Mouse (Mus musculus) C2C12 (cell line): ENCODE data around the gene Pidd1. TPM values are rescaled to one million over a fixed set of nuclear protein-coding genes. Genes with fewer than 3 reads are reported as not detected.

Experiments
- H3K27me3 ChIP-seq: one replicate; pipeline ENCODE4 v1.6.1; 2011; ENCODE audit not compliant: control insufficient read depth, insufficient read depth, insufficient read length
- H3K36me3 ChIP-seq: one replicate; pipeline ENCODE4 v1.6.1; 2011; ENCODE audit not compliant: control insufficient read depth, insufficient read depth
- H3K4me3 ChIP-seq: one replicate; pipeline ENCODE4 v1.5.1; 2011; ENCODE audit warnings: mild to moderate bottlenecking, control low read depth; ENCODE audit not compliant: poor library complexity, insufficient read depth, severe bottlenecking
- H3K79me2 ChIP-seq: one replicate; pipeline ENCODE4 v1.6.1; 2011; ENCODE audit not compliant: control insufficient read depth, insufficient read depth
- H3K79me3 ChIP-seq: one replicate; pipeline ENCODE4 v1.6.1; 2011; ENCODE audit warnings: low read depth, control low read depth
- H3ac ChIP-seq: one replicate; pipeline ENCODE3; 2011; ENCODE audit warnings: low read depth; ENCODE audit not compliant: control insufficient read depth, insufficient read length
- CEBPB ChIP-seq: IDR thresholded peaks from one replicate; pipeline ENCODE4 v1.6.1; 2011; ENCODE audit warnings: low read depth, mild to moderate bottlenecking, control low read depth, moderate library complexity
- CTCF ChIP-seq: IDR thresholded peaks from one replicate; pipeline ENCODE4 v1.5.1; 2011; ENCODE audit not compliant: control insufficient read depth, insufficient read depth, insufficient read length
- FOSL1 ChIP-seq: IDR thresholded peaks from one replicate; pipeline ENCODE4 v1.8.0; 2011; ENCODE audit warnings: mild to moderate bottlenecking, low read length; ENCODE audit not compliant: poor library complexity, insufficient read depth, severe bottlenecking
- MAX ChIP-seq: IDR thresholded peaks from one replicate; pipeline ENCODE4 v1.6.1; 2011; ENCODE audit warnings: mild to moderate bottlenecking, control low read depth
- MYOD1 ChIP-seq: IDR thresholded peaks from one replicate; pipeline ENCODE4 v1.6.1; 2011; ENCODE audit warnings: low read depth; ENCODE audit not compliant: control insufficient read depth, insufficient read length
- MYOG ChIP-seq: IDR thresholded peaks from one replicate; pipeline ENCODE4 v1.6.1; 2011; ENCODE audit not compliant: control insufficient read depth, insufficient read length; ENCODE audit errors: extremely low read depth
- USF1 ChIP-seq: IDR thresholded peaks from one replicate; pipeline ENCODE4 v1.6.1; 2011; ENCODE audit warnings: low read depth, mild to moderate bottlenecking, control low read depth, moderate library complexity
- polyA plus RNA-seq: library from polyadenylated mRNA; unstranded; fragments of >200 nt; fragmentation: generic; extraction: Trizol; gene quantifications from one replicate; pipeline ENCODE4 v1.2.1, GENCODE M21; 2012; ENCODE audit warnings: missing spikeins

Pidd1 gene
- polyA plus RNA-seq, 1 experiment, result 9.5 TPM

DNA sequence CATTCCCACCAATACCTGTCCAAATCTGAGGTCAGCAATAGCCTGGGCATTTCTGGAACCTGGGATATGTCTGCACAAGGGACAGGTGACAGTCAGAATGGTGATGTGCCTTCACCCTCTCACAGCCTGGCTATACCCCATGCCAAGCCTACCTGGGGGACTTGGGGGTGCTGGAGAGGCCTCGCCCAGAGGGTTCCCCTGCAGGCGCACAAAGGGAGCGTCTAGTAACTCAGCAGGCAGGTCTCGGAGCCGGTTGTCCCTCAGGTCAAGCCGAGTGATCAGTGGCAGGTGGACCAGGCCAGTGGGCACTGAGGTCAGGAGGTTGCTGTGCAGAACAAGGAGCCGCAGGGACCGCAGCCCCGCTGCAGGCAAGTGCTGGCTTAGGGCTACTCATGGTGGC lies 2.4 kb downstream of the Pidd1 start:
- peaks cover 34% of the 10 kb centered on the region for H3K79me2 ChIP-seq
- peaks cover 1% of the 10 kb centered on the region for H3K79me3 ChIP-seq
- no peaks in the 10 kb centered on the region for H3K27me3 ChIP-seq
- no peak overlapping the region for H3K4me3 ChIP-seq
- H3ac ChIP-seq, result no peak overlapping the region
- H3K36me3 ChIP-seq, result peaks cover 31% of the 10 kb centered on the region
- TF ChIP-seq MAX, result no peak

DNA sequence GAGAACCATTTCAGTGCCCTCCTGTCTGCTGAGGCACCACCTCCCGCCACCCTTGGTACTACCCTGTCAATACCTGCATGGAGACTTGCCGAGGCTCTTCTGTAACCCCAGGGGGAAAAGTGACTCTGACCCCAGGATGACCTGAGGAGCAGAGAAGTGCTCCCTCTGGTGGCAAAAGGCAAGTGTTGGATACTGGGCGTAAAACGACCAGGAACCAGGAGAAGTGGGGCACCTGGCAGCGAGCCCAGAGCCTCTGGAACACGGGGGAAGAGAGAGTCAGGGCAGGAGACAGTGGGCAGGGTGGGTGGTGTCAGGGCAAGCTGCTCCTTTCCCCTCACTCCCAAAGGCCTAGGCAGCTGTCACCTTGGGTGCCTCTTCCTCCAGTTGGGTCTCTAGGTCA lies 3.2 kb downstream of the Pidd1 start:
- Histone ChIP-seq H3K4me3 (no peak overlapping the region), H3K79me2 (peaks cover 42% of the 10 kb centered on the region), H3K79me3 (peaks cover 4% of the 10 kb centered on the region), H3ac (no peak overlapping the region), H3K27me3 (no peaks in the 10 kb centered on the region), H3K36me3 (peaks cover 31% of the 10 kb centered on the region)
- no peak for TF ChIP-seq MYOD1
- no peak for TF ChIP-seq USF1
- no peak for TF ChIP-seq MYOG
- TF ChIP-seq CTCF, result peak; percentile 57

DNA sequence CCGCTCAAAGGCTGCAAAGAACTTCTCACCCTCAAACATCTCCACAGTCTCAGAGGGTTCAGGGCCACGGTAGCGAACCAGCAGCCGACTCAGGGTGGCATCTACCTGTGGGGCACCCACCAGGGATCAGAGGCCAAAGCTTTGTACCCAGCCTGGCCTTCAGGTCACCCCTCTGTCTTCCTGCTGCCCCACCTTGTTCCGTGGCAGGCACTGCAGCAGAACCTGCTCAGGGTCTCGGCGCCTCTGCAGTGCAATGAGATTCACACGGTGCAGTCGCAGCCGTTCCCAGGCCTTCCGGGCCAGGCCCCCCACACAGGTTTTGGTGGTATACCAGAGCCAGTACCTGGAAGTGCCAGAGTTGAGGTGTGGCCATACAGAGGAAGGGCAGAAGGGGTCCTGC lies 4.0 kb downstream of the Pidd1 start:
- peaks cover 31% of the 10 kb centered on the region for H3K36me3 ChIP-seq
- no peak for TF ChIP-seq FOSL1
- TF ChIP-seq CTCF, result no peak
- no peak for TF ChIP-seq MAX
- no peak for TF ChIP-seq USF1
- TF ChIP-seq CEBPB, result no peak
- TF ChIP-seq MYOD1, result no peak
- no peak for TF ChIP-seq MYOG
- peaks cover 4% of the 10 kb centered on the region for H3K79me3 ChIP-seq
- H3K79me2 ChIP-seq, result peaks cover 48% of the 10 kb centered on the region
- no peak overlapping the region for H3K4me3 ChIP-seq
- no peak overlapping the region for H3ac ChIP-seq
- H3K27me3 ChIP-seq, result no peaks in the 10 kb centered on the region

DNA sequence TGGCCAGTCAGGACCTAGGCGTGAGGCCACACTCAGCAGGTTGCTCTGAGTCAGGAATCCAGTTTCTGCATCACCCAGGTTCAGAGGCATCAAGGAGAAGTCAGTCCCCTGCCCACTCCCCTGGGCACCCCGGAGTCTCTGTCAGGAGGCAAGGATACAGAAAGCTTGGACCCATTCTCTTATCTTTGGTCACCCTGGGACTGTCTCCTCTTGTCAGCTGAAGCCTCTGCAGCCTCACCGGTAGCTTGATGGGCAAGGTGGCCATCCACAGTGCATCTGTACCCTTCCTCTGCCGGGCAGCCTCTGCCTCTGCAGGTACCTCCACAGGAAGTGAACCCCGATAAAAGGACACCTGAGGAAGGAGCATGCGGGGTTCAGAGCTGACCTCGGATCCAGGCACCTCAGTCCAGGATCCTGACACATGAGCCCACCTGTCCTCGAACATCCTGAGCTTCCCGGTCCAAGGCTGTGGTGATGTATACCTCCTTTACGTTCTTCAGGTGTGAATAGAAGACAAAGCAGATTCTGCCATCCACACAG lies 4.6 kb downstream of the Pidd1 start:
- peaks cover 54% of the 10 kb centered on the region for H3K79me2 ChIP-seq
- TF ChIP-seq CEBPB (no peak), MYOG (no peak), MYOD1 (no peak), USF1 (no peak), MAX (no peak), CTCF (no peak), FOSL1 (no peak)
- H3K36me3 ChIP-seq, result peaks cover 31% of the 10 kb centered on the region
- no peak overlapping the region for H3K4me3 ChIP-seq
- H3K27me3 ChIP-seq, result no peaks in the 10 kb centered on the region
- peaks cover 7% of the 10 kb centered on the region for H3K79me3 ChIP-seq
- no peak overlapping the region for H3ac ChIP-seq

DNA sequence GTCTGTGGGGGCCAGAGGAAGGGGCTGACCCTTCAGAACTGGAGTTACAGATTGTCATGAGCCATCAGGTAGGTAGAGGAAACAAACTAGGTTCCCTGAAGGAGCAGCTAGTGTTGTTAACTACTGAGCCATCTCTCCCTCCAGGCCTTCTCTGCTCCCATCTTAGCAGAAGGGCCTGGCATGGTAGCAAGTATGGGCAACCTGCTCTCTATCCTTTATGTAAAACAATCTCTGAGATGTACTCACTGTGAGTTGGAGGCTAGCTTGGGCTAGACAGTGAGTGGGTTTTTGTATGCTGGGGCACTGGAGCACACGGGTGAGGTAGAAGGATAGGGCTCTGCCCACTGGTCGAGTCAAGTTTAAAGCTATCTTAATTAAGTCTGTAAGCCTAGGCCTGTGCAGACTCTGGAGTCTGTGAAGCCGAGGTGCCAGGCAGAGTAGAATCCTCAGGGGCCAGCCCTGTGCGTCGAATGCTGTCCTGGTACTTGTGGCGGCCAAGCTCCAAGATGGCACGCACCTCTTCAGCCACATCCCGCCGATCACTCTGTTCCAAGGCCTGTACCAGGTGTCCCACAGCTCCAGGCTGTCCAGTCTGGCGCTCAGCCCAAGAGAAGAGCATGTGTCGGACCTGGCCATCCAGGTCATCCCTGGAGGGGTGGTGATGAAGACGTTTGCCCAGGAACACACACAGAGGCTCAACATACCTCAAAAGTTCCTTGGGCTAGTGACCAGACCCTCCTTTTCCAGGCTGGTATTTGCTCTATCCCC lies 5.4 kb downstream of the Pidd1 start:
- H3K27me3 ChIP-seq, result no peaks in the 10 kb centered on the region
- no peak for TF ChIP-seq CTCF
- no peak for TF ChIP-seq FOSL1
- no peak overlapping the region for H3K4me3 ChIP-seq
- no peak overlapping the region for H3ac ChIP-seq
- H3K79me3 ChIP-seq, result peaks cover 7% of the 10 kb centered on the region
- peaks cover 36% of the 10 kb centered on the region for H3K36me3 ChIP-seq
- peaks cover 54% of the 10 kb centered on the region for H3K79me2 ChIP-seq

DNA sequence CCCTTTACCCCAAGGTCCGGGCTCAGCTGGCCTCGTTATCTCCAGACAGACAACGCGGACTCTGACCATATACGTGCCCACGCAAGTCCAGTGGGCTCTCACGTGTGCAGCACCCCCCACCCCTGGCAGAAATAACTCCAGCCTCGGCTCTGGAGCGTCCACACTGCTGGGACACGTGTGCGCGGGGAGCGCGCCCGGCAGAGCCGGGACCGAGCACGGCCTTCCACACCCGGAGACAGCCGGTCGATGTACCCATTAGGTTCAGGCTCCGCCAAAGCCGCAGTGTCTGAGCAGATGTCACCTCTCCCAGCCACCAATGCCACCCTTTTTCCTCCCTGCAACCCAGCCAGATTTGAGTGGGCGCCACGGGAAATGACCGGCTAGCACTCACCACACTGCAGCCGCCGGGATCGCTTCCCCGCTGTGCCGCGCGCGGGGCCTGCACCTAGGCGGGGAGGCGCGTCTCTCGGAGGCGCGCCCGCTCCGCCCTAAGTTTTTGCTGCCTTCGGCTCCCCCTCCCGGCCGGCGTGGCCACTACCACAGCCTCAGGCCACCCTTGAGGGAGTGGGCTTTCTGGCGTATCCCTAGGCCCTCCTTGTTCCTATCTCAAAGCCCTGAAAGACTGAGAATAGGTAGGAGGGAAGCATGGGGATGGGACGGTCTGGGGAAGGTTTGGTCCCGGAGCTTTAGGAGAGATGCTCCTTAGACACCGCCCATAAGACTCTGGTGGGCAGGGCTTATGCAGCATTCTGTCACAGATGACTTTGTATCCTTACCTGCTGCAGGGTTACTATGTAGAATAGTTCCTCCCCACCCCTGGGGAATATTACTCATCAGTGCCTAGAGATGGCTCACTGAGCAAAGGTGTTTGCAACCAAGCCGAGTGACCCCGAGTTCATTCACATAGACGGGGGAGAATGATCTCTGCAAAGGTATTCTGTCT lies 6.4 kb downstream of the Pidd1 start, which contains the start of gene Slc25a22:
Slc25a22 (minus strand) TSS at position 715 of the 943 bp plus-strand sequence.
- H3K27me3 ChIP-seq, result no peaks in the 10 kb centered on the region
- H3K79me2 ChIP-seq, result peaks cover 47% of the 10 kb centered on the region
- H3K79me3 ChIP-seq, result peaks cover 7% of the 10 kb centered on the region
- H3K36me3 ChIP-seq, result peaks cover 36% of the 10 kb centered on the region
- peak within 1 kb of the TSS; percentile 46 for H3K4me3 ChIP-seq
- peak within 1 kb of the TSS; percentile 74 for H3ac ChIP-seq
- TF ChIP-seq CTCF, result peak; percentile 70
- peak; percentile 53 for TF ChIP-seq MAX
- TF ChIP-seq USF1, result no peak
